Mouse (Mus musculus) kidney, adult 2 months (tissue): ENCODE data around the gene Map3k13. TPM values are rescaled to one million over a fixed set of nuclear protein-coding genes. Genes with fewer than 3 reads are reported as not detected.
A peak's percentile ranks its signal among the peaks of the same experiment; 100 is the strongest.

ENCODE experiments used
- DNase-seq: peaks from one replicate; pipeline ENCODE4 v3.0.0; 2021
- H3K27ac ChIP-seq: fragments of 200-500 bp; 2 replicates; pipeline ENCODE4 v1.5.1; 2012; ENCODE audit warnings: low read depth, low read length, control low read depth, inconsistent platforms; ENCODE audit not compliant: insufficient read depth
- H3K27me3 ChIP-seq: fragments of 200-500 bp; replicated peaks from 2 replicates; pipeline ENCODE4 v1.6.1; 2012; ENCODE audit warnings: mild to moderate bottlenecking, moderate library complexity, low read length, inconsistent platforms; ENCODE audit not compliant: control insufficient read depth, insufficient read depth
- H3K36me3 ChIP-seq: fragments of 200-500 bp; 2 replicates; pipeline ENCODE4 v1.6.1; 2012; ENCODE audit warnings: mild to moderate bottlenecking, moderate library complexity, low read length, inconsistent platforms; ENCODE audit not compliant: control insufficient read depth, insufficient read depth
- H3K4me1 ChIP-seq: fragments of 200-500 bp; 2 replicates; pipeline ENCODE4 v1.6.1; 2011; ENCODE audit warnings: low read length; ENCODE audit not compliant: control insufficient read depth, insufficient read depth
- H3K4me3 ChIP-seq: fragments of 200-500 bp; 2 replicates; pipeline ENCODE4 v1.5.1; 2011; ENCODE audit warnings: mild to moderate bottlenecking, low read depth, low read length, control low read depth; ENCODE audit not compliant: insufficient read depth
- CTCF ChIP-seq: fragments of 200-500 bp; conservative IDR thresholded peaks from 2 replicates; pipeline ENCODE4 v1.5.1; 2011; ENCODE audit warnings: low read depth, mild to moderate bottlenecking, control low read depth, low read length, moderate library complexity, mixed read lengths; ENCODE audit not compliant: insufficient read depth, insufficient read length
- POLR2A ChIP-seq: fragments of 200-500 bp; IDR thresholded peaks from one replicate; pipeline ENCODE4 v1.6.1; 2011; ENCODE audit warnings: low read depth, low read length, control low read depth
- WGBS: fragments of 180-500 bp; shearing (Covaris S2); methylation state at CpG from one replicate; pipeline ENCODE4 v1.1.7; 2018; 5-methylcytosine and 5-hydroxymethylcytosine counted together
- polyA plus RNA-seq: library from polyadenylated mRNA; depleted of rRNA; stranded (reverse); fragments of >200 nt; gene quantifications from 2 replicates; pipeline ENCODE4 v1.2.3, GENCODE M21; 2012

The Map3k13 gene
- polyA plus RNA-seq, 1 experiment, result 4.6 TPM

DNA sequence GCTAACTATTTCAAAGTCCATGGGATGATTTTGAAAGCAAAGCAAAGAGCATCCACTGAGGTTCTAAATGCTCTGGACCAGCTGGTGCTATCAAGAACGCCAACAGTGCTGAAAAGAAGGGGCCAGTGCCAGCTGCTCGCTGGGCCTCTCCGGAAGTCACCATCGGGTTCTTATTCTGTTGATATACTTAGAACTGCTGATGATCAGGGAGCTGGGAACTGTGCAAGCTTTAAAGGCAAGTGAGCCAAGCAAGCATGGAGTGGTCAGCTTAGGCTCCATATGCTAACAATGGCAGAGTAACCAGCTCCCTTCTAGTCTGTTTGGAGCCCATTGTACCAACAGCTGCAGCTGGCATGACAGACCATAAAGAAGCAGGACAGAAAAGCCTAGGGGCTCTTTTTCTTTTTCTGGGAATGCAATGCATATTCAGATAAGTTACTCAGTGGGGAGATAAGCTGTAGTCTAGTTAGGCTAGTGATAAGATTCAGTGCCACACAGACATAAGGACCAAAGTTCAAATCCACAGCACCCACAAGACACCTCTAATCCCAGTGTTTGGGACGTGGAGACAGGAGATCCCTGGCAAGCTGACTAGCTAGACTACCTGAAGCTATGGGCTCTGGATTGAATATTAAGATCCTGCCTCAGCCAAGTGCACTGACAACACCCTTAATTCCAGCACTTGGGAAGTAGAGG, 60.6 kb downstream of the Map3k13 start:
- 85% methylated on average over 5 of the region's 5 CpGs for WGBS
- TF ChIP-seq CTCF (no peak), POLR2A (no peak)
- Histone ChIP-seq H3K27ac (no peak overlapping the region), H3K27me3 (no peaks in the 10 kb centered on the region), H3K4me1 (no peaks in the 10 kb centered on the region; the same call in 1 of the 2 replicates), H3K36me3 (no peaks in the 10 kb centered on the region), H3K4me3 (no peak overlapping the region)
- DNase-seq, result no peak

DNA sequence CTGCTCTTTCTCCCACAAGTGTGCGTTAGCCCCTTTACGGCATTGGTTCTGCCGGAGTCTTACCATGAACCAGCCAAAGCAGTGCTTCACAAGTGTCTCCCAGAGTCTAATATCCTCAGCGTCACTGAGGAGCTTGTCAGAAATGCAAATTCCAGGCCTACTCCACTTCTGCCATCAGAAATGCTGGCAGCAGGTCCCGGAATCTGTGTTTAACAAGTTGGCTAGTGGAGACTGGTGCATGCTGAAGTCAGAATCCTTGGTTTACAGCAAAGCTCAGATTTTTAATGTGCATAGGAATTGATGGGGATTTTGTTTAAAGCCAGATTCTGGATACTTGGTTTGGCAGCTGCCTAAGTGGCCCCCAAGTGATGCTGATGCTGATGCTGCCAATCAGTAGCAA, 62.0 kb downstream of the Map3k13 start:
- Histone ChIP-seq H3K4me3 (no peak overlapping the region), H3K36me3 (no peaks in the 10 kb centered on the region), H3K27me3 (no peaks in the 10 kb centered on the region), H3K27ac (no peak overlapping the region), H3K4me1 (no peaks in the 10 kb centered on the region; the same call in 1 of the 2 replicates)
- WGBS, result 90% methylated on average over 5 of the region's 5 CpGs
- TF ChIP-seq POLR2A, result no peak
- TF ChIP-seq CTCF, result no peak
- no peak for DNase-seq

DNA sequence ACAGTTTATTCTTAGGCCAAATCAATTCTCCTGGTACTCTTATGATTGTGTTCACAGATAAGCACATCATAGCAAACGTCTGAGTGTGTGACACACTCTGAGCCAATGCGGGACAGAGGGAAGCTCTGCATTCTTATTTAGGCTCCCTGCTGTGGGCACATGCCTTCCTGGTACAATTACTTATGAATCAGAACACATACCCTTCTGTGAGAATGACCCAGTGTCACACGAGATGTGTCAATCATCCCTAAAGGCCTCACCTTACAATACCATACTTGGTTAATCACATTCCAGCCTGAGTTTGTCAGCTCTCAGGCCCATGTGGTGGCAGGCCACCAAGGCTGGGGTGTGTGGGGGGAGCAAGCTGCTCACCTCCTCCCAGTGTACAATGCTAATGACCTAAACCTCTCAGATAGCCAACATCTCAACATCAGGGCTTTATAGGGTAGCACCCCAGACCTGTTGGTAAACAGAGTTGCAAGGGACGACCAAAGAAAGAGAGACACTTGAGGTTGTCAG, 63.0 kb downstream of the Map3k13 start:
- 62% methylated on average over 4 of the region's 4 CpGs for WGBS
- Histone ChIP-seq H3K27me3 (no peaks in the 10 kb centered on the region), H3K4me3 (no peak overlapping the region), H3K36me3 (no peaks in the 10 kb centered on the region), H3K4me1 (no peaks in the 10 kb centered on the region; the same call in 1 of the 2 replicates), H3K27ac (no peak overlapping the region)
- no peak for TF ChIP-seq POLR2A
- no peak for TF ChIP-seq CTCF
- no peak for DNase-seq

DNA sequence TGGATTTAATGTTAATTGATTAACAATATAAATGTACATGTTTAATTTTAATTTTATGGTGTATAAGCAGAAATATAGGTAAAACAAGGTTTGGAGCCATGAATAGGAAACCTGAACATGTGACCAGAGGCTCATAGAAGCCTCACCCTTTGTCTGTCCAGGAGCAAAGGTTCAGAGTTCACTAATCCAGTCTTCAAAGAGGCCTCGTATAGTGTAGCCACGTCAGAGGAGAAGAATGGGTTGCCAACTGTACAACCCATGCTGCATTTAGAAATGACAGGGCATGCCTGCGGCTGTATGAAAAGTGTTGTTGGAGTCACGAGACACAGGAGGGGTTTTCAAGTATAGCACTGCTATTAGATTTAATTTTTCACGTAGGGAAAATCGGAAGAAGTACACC, 64.0 kb downstream of the Map3k13 start:
- no peaks in the 10 kb centered on the region for H3K36me3 ChIP-seq
- H3K4me3 ChIP-seq, result no peak overlapping the region
- H3K4me1 ChIP-seq, result no peaks in the 10 kb centered on the region; the same call in 1 of the 2 replicates
- no peak overlapping the region for H3K27ac ChIP-seq
- no peak for DNase-seq
- WGBS, result 67% methylated on average over 6 of the region's 6 CpGs
- no peaks in the 10 kb centered on the region for H3K27me3 ChIP-seq
- TF ChIP-seq CTCF, result no peak
- TF ChIP-seq POLR2A, result no peak

DNA sequence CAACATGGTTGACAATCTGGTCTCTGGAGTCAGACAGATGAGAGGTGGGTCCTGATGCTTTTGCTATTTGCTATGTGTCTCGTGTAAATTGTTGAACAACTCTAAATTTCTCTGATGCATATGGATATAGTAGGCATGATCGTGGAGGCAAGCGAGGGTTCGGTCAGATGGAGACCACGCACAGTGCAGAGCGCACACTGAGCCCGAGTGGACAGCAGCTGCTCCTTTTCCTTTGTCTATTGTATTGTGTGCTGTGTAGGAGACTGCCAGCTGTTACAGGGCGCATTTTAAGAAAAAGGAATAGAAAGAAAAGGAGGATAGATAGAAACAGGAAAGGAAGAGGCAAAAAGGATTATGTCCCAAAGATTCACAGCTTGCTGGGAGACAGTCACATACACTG, 64.7 kb downstream of the Map3k13 start:
- 92% methylated on average over 8 of the region's 8 CpGs for WGBS

DNA sequence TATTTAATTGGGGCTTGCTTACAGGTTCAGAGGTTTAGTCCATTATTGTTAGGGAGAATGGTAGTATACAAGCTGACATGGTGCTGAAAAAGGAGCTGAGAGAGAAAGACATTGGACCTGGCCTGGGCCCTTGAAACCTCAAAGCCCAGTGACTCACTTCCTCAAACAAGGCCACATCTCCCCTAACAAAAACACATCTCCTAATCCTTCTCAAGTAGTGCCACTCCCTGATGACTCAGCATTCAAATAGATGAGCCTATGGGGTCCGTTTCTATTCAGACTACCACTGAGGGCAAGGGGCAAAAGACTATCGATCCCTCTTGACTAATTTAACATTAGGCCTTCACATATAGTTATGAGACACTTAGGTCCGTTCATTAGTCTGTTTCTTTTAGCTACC, 68.3 kb downstream of the Map3k13 start:
- Histone ChIP-seq H3K4me3 (no peak overlapping the region), H3K27me3 (no peaks in the 10 kb centered on the region), H3K36me3 (no peaks in the 10 kb centered on the region), H3K27ac (no peak overlapping the region), H3K4me1 (peaks cover 18% of the 10 kb centered on the region)
- WGBS, result 87% methylated on average over 3 of the region's 3 CpGs
- no peak for TF ChIP-seq POLR2A
- TF ChIP-seq CTCF, result no peak
- DNase-seq, result no peak

More for the DNA sequence above, 64.7 kb downstream of the Map3k13 start:
- no peak for DNase-seq
- Histone ChIP-seq H3K4me3 (no peak overlapping the region), H3K4me1 (no peaks in the 10 kb centered on the region; the same call in 1 of the 2 replicates), H3K27ac (no peak overlapping the region), H3K27me3 (no peaks in the 10 kb centered on the region), H3K36me3 (no peaks in the 10 kb centered on the region)
- TF ChIP-seq CTCF, result no peak
- TF ChIP-seq POLR2A, result no peak

DNA sequence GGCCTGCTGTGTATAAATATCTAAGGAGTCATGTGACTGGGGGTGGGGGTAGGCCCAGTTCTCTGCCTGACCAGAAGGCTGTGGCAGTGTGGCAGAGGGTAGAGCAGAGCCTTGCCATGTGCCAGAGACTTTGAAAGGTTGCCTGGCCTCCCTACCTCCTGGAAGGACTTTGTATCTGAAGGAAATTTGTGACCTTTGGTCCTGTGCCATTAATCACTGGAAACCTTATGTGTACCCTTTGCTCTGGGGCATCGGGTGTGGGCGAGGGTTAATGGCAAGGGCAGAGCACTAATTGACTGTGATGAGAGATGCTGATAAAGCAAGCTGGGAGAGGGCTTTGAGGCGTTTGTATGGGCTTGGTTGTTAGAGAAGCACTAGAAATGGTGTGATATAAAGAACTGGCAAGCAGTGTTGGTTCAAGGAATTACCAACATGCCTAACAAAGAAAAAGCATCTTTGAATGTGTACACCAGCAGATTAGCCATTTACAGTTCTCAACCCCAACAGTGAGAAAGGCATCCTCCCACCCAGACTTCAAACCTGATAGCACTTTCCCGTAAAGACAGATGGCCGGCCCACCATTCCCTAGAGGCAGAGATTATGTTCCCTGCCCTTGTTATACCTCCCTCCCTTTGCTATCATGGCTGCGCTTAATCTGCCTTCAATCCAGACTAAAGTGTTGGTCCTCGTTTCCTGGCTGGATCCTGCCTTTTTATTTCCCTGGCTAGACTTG, 71.3 kb downstream of the Map3k13 start:
- DNase-seq, result peak; percentile 93
- TF ChIP-seq POLR2A, result no peak
- no peak for TF ChIP-seq CTCF
- 38% methylated on average over 7 of the region's 7 CpGs for WGBS

More for the DNA sequence above, 71.3 kb downstream of the Map3k13 start:
- Histone ChIP-seq H3K4me3 (no peak overlapping the region), H3K36me3 (no peaks in the 10 kb centered on the region), H3K27ac (peak overlapping the region; percentile 84), H3K27me3 (no peaks in the 10 kb centered on the region), H3K4me1 (peaks cover 24% of the 10 kb centered on the region)
